Mouse (Mus musculus) embryonic facial prominence, embryonic 11.5 days (tissue): ENCODE data around the gene 6030458C11Rik. TPM values are rescaled to one million over a fixed set of nuclear protein-coding genes. Genes with fewer than 3 reads are reported as not detected.

Source experiments
- ATAC-seq: fragments of 200-750 bp; cut with Nextera tagmentation; replicated peaks from 2 replicates; pipeline ENCODE4 v1.8.0; 2017; ENCODE audit warnings: low read depth; ENCODE audit not compliant: insufficient number of reproducible peaks, low FRiP score, low TSS enrichment
- DNase-seq: peaks from one replicate; pipeline ENCODE4 v3.0.0-alpha.2; 2015; ENCODE audit warnings: low spot score
- H3K27ac ChIP-seq: fragments of 300-500 bp; sonication (generic); replicated peaks from 2 replicates; pipeline ENCODE4 v1.5.1; 2014; ENCODE audit warnings: mild to moderate bottlenecking, low read depth, low read length, control low read depth
- H3K27me3 ChIP-seq: fragments of 300-500 bp; sonication (generic); 2 replicates; pipeline ENCODE4 v1.6.1; 2014; ENCODE audit warnings: mild to moderate bottlenecking, low read length, moderate library complexity, mixed read lengths; ENCODE audit not compliant: control insufficient read depth, insufficient read depth
- H3K36me3 ChIP-seq: fragments of 300-500 bp; sonication (generic); replicated peaks from 2 replicates; pipeline ENCODE4 v1.6.1; 2014; ENCODE audit warnings: low read depth, mild to moderate bottlenecking, low read length, moderate library complexity, mixed read lengths; ENCODE audit not compliant: control insufficient read depth, insufficient read depth
- H3K4me1 ChIP-seq: fragments of 300-500 bp; sonication (generic); 2 replicates; pipeline ENCODE4 v1.6.1; 2014; ENCODE audit warnings: low read length, mixed read lengths; ENCODE audit not compliant: control insufficient read depth, insufficient read depth
- H3K4me2 ChIP-seq: fragments of 300-500 bp; sonication (generic); 2 replicates; pipeline ENCODE4 v1.6.1; 2014; ENCODE audit warnings: low read depth, mild to moderate bottlenecking, control low read depth, low read length, moderate library complexity
- H3K4me3 ChIP-seq: fragments of 300-500 bp; sonication (generic); 2 replicates; pipeline ENCODE4 v1.5.1; 2014; ENCODE audit warnings: low read depth, low read length, control low read depth
- H3K9ac ChIP-seq: fragments of 300-500 bp; sonication (generic); replicated peaks from 2 replicates; pipeline ENCODE4 v1.6.1; 2014; ENCODE audit warnings: mild to moderate bottlenecking, control low read depth, low read length
- H3K9me3 ChIP-seq: fragments of 300-500 bp; sonication (generic); replicated peaks from 2 replicates; pipeline ENCODE4 v1.6.1; 2016; ENCODE audit warnings: mild to moderate bottlenecking, low read length, inconsistent platforms, mixed read lengths; ENCODE audit not compliant: control insufficient read depth
- WGBS: fragments of 180-500 bp; shearing (Covaris S2); extraction: QIAGEN DNeasy Blood & Tissue Kit; methylation state at CpG from one replicate; pipeline ENCODE4 v1.1.7; 2014; 5-methylcytosine and 5-hydroxymethylcytosine counted together
- polyA plus RNA-seq: library from polyadenylated mRNA; unstranded; fragments of >200 nt; fragmentation: Nextera tagmentation; extraction: Ambion mirVana; gene quantifications from 2 replicates; pipeline ENCODE4 v1.2.1, GENCODE M21; 2014

Gene 6030458C11Rik
- polyA plus RNA-seq, result 22.2 and 25.5 TPM in 2 replicates

- Histone ChIP-seq H3K4me1 (no peaks in the 10 kb centered on the region; the same call in 1 of the 2 replicates), H3K27ac (peak within 1 kb of the TSS; percentile 52; the same call in 1 of the 2 replicates), H3K9me3 (no peaks in the 10 kb centered on the region), H3K4me3 (peak within 1 kb of the TSS; percentile 78), H3K27me3 (no peaks in the 10 kb centered on the region), H3K9ac (peak within 1 kb of the TSS; percentile 88), H3K36me3 (peaks cover 7% of the 10 kb centered on the region), H3K4me2 (peak within 1 kb of the TSS; percentile 61)
- ATAC-seq (peak; percentile 100), DNase-seq (peak; percentile 99)
- WGBS, result under 1% methylated on average over 67 of the region's 67 CpGs
Observed at GRCm38 (mm10) chr15:12824197-12824952, at the start of gene 6030458C11Rik, which contains the start of gene Drosha. 6030458C11Rik (minus strand) TSS chr15:12824649. Drosha (plus strand) TSS chr15:12824815.

- H3K4me2 ChIP-seq, result no peak overlapping the region
- no peak for ATAC-seq
- no peaks in the 10 kb centered on the region for H3K27me3 ChIP-seq
- no peak overlapping the region for H3K4me3 ChIP-seq
- peaks cover 6% of the 10 kb centered on the region for H3K36me3 ChIP-seq
- DNase-seq, result no peak
- no peaks in the 10 kb centered on the region for H3K9me3 ChIP-seq
- no peak overlapping the region for H3K27ac ChIP-seq
- no peak overlapping the region for H3K9ac ChIP-seq
- no peaks in the 10 kb centered on the region for H3K4me1 ChIP-seq
- 88% methylated on average over 8 of the region's 8 CpGs for whole genome bisulfite sequencing
Observed at GRCm38 (mm10) chr15:12867269-12867668, 42.8 kb upstream of the 6030458C11Rik start.

- no peak for ATAC-seq
- no peak for DNase-seq
- H3K27me3 ChIP-seq, result no peaks in the 10 kb centered on the region
- H3K36me3 ChIP-seq, result peaks cover 6% of the 10 kb centered on the region
- H3K4me1 ChIP-seq, result no peaks in the 10 kb centered on the region
- no peak overlapping the region for H3K4me2 ChIP-seq
- H3K27ac ChIP-seq, result no peak overlapping the region
- no peak overlapping the region for H3K4me3 ChIP-seq
- H3K9me3 ChIP-seq, result no peaks in the 10 kb centered on the region
- H3K9ac ChIP-seq, result no peak overlapping the region
- WGBS, result 84% methylated on average over 7 of the region's 7 CpGs
Observed at GRCm38 (mm10) chr15:12865595-12866314, 41.3 kb upstream of the 6030458C11Rik start.

GRCm38 (mm10) chr15:12863669-12864068 is 39.2 kb upstream of the 6030458C11Rik start:
- no peak for ATAC-seq
- Histone ChIP-seq H3K36me3 (peaks cover 6% of the 10 kb centered on the region), H3K9me3 (no peaks in the 10 kb centered on the region), H3K27me3 (no peaks in the 10 kb centered on the region), H3K4me3 (no peak overlapping the region), H3K27ac (no peak overlapping the region), H3K4me2 (no peak overlapping the region), H3K9ac (no peak overlapping the region), H3K4me1 (no peaks in the 10 kb centered on the region)
- WGBS, result 50% methylated on average over 1 of the region's 1 CpGs
- DNase-seq, result no peak

- no peaks in the 10 kb centered on the region for H3K9me3 ChIP-seq
- no peak overlapping the region for H3K27ac ChIP-seq
- no peak overlapping the region for H3K9ac ChIP-seq
- ATAC-seq (no peak), DNase-seq (no peak)
- H3K4me3 ChIP-seq, result no peak overlapping the region
- no peaks in the 10 kb centered on the region for H3K4me1 ChIP-seq
- no peak overlapping the region for H3K4me2 ChIP-seq
- no peaks in the 10 kb centered on the region for H3K27me3 ChIP-seq
- 81% methylated on average over 3 of the region's 3 CpGs for WGBS
- H3K36me3 ChIP-seq, result peaks cover 11% of the 10 kb centered on the region
Observed at GRCm38 (mm10) chr15:12862061-12862460, 37.6 kb upstream of the 6030458C11Rik start.

- WGBS, result 94% methylated on average over 3 of the region's 3 CpGs
Observed at GRCm38 (mm10) chr15:12858645-12859044, 34.2 kb upstream of the 6030458C11Rik start.

GRCm38 (mm10) chr15:12857840-12858516 is 33.5 kb upstream of the 6030458C11Rik start:
- H3K4me2 ChIP-seq, result no peak overlapping the region
- H3K9me3 ChIP-seq, result no peaks in the 10 kb centered on the region
- no peak overlapping the region for H3K4me3 ChIP-seq
- H3K9ac ChIP-seq, result no peak overlapping the region
- ATAC-seq, result no peak
- H3K36me3 ChIP-seq, result peaks cover 10% of the 10 kb centered on the region
- H3K27me3 ChIP-seq, result no peaks in the 10 kb centered on the region
- 94% methylated on average over 12 of the region's 12 CpGs for WGBS
- no peak overlapping the region for H3K27ac ChIP-seq
- H3K4me1 ChIP-seq, result no peaks in the 10 kb centered on the region
- no peak for DNase-seq

More at GRCm38 (mm10) chr15:12858645-12859044, 34.2 kb upstream of the 6030458C11Rik start:
- Histone ChIP-seq H3K9ac (no peak overlapping the region), H3K27me3 (no peaks in the 10 kb centered on the region), H3K36me3 (peaks cover 7% of the 10 kb centered on the region), H3K4me3 (no peak overlapping the region), H3K4me1 (no peaks in the 10 kb centered on the region), H3K27ac (no peak overlapping the region), H3K4me2 (no peak overlapping the region), H3K9me3 (no peaks in the 10 kb centered on the region)
- DNase-seq, result no peak
- ATAC-seq, result no peak
